Mouse (Mus musculus) small intestine, adult 2 months (tissue): Measurements from ENCODE around the gene Zc3h4.

Source experiments
- CTCF ChIP-seq: fragments of 200-500 bp; IDR thresholded peaks from 2 replicates; pipeline ENCODE4 v1.5.1; 2012; ENCODE audit warnings: low read depth, mild to moderate bottlenecking, control low read depth, inconsistent platforms, low read length, moderate library complexity, mixed read lengths; ENCODE audit not compliant: insufficient replicate concordance, insufficient read length; ENCODE audit errors: extremely low read depth
- POLR2A ChIP-seq: fragments of 200-500 bp; IDR thresholded peaks from 2 replicates; pipeline ENCODE4 v1.6.1; 2012; ENCODE audit warnings: low read depth, mild to moderate bottlenecking, control low read depth, inconsistent platforms, low read length, moderate library complexity

DNA sequence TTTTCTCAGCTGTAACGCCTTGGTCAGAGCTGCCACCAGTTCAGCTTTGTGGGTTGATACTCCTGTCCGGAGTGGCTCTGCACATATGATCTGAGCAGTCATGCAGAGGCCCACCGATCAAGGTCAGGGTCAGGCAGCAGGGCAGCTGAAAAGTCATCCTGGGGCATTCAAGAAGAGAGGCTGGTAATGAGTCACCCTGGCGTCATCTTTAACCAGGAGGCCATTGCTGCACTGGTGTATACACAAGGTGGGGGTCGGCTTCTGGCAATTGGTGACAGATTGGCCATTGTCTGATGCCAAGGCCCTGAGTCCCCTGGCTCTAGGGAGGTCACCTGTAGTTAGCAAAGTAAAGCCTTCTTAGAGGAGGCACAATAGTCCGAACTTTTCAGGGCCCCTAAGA is 50.9 kb downstream of the Zc3h4 start:
- TF ChIP-seq POLR2A: no peak
- no peak for TF ChIP-seq CTCF
